Mouse (Mus musculus) brain, embryonic 14.5 days (tissue): ENCODE measurements around the gene Gsta3.

Experiments used
- CTCF ChIP-seq: fragments of 200-500 bp; IDR thresholded peaks from 2 replicates; pipeline ENCODE4 v1.5.1; 2012; ENCODE audit warnings: inconsistent platforms, mild to moderate bottlenecking, moderate library complexity, borderline replicate concordance; ENCODE audit not compliant: insufficient read depth, insufficient read length; ENCODE audit errors: extremely low read depth
- POLR2A ChIP-seq: fragments of 200-500 bp; IDR thresholded peaks from 2 replicates; pipeline ENCODE4 v1.6.1; 2012; ENCODE audit warnings: mild to moderate bottlenecking, inconsistent platforms, borderline replicate concordance; ENCODE audit not compliant: poor library complexity, insufficient read depth, insufficient read length, severe bottlenecking; ENCODE audit errors: extremely low read depth

GRCm38 (mm10) chr1:21248560-21249390 lies 8.4 kb downstream of the Gsta3 start:
- TF ChIP-seq CTCF: no peak
- no peak for TF ChIP-seq POLR2A
